Mouse (Mus musculus): ENCODE measurements around the gene Cxadr.

- TF ChIP-seq MAFK (IDR thresholded peaks at IDR 0.05; ENCODE audit: borderline replicate concordance, low read depth, low read length) = no peak
- TF ChIP-seq EP300 (IDR thresholded peaks at IDR 0.05; ENCODE audit: low read depth in 1 of 2, low read length in 2 of 2) = no peak
- TF ChIP-seq CTCF (IDR thresholded peaks at IDR 0.05 in 2 of 3, conservative IDR thresholded peaks at IDR 0.05 in 1 of 3; ENCODE audit: control insufficient read depth in 1 of 3, insufficient read depth in 1 of 3, low read depth in 2 of 3, low read length in 3 of 3, poor library complexity in 1 of 3, severe bottlenecking in 1 of 3) = no peak
- no peak for TF ChIP-seq KAT2A (conservative IDR thresholded peaks at IDR 0.05; ENCODE audit: low read depth, low read length)
- no peak for TF ChIP-seq POLR2AphosphoS2 (IDR thresholded peaks at IDR 0.05; ENCODE audit: low read length)
- no peak for TF ChIP-seq USF1 (IDR thresholded peaks at IDR 0.05; ENCODE audit: low read depth, low read length)
- no peak for TF ChIP-seq SMC3 (IDR thresholded peaks at IDR 0.05; ENCODE audit: low read depth, low read length)
- no peak for TF ChIP-seq MXI1 (IDR thresholded peaks at IDR 0.05; ENCODE audit: low read depth, low read length)
- TF ChIP-seq POLR2A (IDR thresholded peaks at IDR 0.05; ENCODE audit: control insufficient read depth in 1 of 2, insufficient read depth in 1 of 2, low read depth in 1 of 2, low read length in 2 of 2, poor library complexity in 1 of 2) = no peak
- no peak for TF ChIP-seq HCFC1 (IDR thresholded peaks at IDR 0.05; ENCODE audit: low read depth, low read length)
- TF ChIP-seq GATA1 (IDR thresholded peaks at IDR 0.05; ENCODE audit: low read depth, low read length) = no peak
- no peak for TF ChIP-seq ELF1 (IDR thresholded peaks at IDR 0.05; ENCODE audit: low read depth, low read length)
- no peak for TF ChIP-seq JUND (IDR thresholded peaks at IDR 0.05; ENCODE audit: low read depth, low read length)
Measured at GRCm38 (mm10) chr16:78305606-78306100, 4.4 kb downstream of the Cxadr start.
